Mouse (Mus musculus) right cerebral cortex, adult 2 months (tissue): ENCODE measurements around the gene Wnt7b.

Source experiments
- DNase-seq, 2 experiments: peaks; one replicate each; pipeline ENCODE4 v3.0.0; 2021 to 2022; ENCODE audit warnings: low spot score in 2 of 2

The Wnt7b gene

GRCm38 (mm10) chr15:85601202-85601601 is 18.9 kb upstream of the Wnt7b start:
- DNase-seq: no peak

DNA sequence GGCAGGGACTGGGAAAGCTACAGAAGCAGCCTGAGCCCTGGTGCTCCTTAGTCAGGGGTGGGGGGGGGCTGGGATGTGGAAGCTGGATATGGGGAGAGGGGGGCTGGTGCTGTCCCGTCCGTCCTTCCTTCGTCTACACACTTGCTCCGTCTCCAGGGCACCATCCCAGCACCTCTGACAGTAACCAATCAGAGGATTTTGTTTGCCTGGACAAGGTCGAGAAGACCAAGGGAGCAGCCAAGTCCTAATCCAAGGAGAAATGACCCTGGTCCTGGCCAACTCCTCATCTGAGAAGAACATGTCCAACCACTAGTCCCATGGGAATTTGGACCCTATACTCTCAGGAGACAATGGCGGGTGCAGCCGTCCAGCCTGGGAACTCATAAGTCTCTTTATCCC is 18.4 kb upstream of the Wnt7b start:
- DNase-seq: no peak

- no peak for DNase-seq
Observed at GRCm38 (mm10) chr15:85599887-85600695, 17.8 kb upstream of the Wnt7b start.

GRCm38 (mm10) chr15:85598984-85599886 is 17.0 kb upstream of the Wnt7b start:
- DNase-seq: peak; percentile 72 to 77

DNA sequence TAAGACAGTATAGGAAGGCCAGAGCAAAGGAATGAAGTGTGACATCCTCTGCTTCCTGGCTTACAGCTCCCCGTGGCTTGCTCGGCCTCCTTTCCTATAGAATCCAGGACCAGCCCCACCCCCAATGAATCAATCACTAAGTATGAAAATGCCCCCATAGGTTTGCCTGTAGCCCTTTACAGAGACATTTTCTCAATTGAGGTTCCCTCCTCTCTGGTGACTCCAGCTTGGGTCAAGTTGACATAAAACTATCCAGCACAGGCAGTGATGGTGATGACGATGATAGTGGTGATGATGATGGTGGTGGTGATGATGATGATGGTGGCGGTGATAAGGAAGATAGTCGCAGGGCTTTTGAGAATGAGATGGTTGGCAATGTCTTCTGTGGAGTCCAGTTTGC is 16.2 kb upstream of the Wnt7b start:
- DNase-seq: no peak

DNA sequence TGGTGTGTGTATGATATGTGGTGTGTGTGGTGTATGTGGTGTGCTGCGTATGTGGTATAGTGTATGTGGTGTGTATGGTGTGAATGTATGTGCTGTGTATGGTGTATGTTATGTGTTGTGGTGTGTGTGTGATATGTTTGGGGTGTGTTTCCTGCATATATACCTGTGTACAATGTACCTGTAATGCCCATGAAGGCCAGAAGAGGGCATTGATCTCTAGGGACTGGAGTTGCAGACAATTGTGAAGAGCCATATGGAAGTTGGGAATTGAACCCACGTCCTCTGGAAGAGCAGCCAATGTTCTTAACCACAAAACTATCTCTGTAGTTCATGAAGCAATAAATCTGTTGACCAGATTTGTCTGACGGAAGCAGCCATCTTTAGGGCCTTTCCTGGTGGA is 15.1 kb upstream of the Wnt7b start:
- DNase-seq: no peak

DNA sequence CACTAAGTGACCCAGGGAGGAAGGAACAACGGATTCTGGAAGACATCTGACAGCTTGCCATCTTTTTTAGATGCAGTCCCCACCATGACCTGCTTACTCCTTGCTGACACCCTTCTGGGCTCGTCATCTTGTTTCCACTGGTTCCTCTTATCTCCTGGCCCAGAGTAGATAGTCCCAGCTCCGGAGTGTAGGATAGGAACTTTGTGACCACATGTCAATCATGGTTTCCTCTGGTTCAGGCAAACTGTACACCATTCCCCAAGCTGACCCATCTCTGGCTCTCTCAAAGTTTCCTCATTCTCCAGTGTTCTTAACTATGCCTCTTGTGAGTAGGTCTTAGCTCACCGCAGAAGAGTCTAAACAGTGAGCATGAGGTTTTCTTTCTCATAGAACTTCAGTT is 10.4 kb upstream of the Wnt7b start:
- no peak for DNase-seq

- DNase-seq: no peak
Observed at GRCm38 (mm10) chr15:85590831-85591230, 8.6 kb upstream of the Wnt7b start.

DNA sequence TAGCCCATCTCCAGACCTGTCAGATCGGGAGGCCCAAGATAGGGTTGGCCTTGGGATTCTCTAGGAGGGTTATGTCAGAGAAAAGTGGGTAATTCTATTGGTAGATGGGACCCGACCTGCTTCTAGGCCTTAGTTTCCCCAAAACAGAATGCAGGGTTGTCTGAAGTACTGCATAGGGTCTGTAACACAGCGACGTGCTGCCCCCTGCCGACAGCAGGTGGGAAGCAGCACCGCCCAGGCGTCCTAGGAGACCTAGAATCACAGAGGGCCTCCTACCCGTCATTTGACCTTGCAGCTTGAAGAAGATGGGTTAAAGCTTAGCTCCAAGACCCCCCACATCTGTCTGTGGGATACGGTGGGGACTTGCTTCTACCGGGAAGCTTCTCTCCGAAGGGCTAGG is 1.2 kb upstream of the Wnt7b start:
- DNase-seq: peak; percentile 60 to 62

DNA sequence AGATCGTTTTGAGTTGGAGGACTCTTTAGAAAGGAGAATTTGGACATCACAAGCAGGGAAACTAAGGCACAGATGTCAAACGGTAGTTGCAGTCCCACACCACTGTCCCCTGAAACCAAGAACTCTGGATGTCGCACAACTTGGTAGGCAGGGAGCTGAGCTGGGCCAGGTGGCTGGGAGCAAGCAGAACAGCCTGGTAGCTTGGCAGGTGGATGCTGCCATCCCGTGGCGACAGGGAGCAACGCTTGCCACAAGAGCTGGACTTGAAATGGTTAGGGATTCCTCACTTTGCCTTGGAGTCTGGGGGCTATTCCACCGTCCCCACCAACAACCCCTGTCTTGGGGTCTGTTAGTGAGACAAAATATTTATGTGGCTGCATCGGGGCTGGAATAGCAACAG is 751 bp upstream of the Wnt7b start:
- peak; percentile 85 to 86 for DNase-seq

GRCm38 (mm10) chr15:85581563-85582064 is 659 bp downstream of the Wnt7b start:
- DNase-seq: no peak

- DNase-seq: no peak
Observed at GRCm38 (mm10) chr15:85580934-85581562, 1.2 kb downstream of the Wnt7b start.

GRCm38 (mm10) chr15:85580483-85580882 is 1.8 kb downstream of the Wnt7b start:
- DNase-seq: no peak

- peak; percentile 42 to 60 for DNase-seq
Observed at GRCm38 (mm10) chr15:85577583-85578460, 4.5 kb downstream of the Wnt7b start.

- no peak for DNase-seq
Observed at GRCm38 (mm10) chr15:85576511-85577440, 5.5 kb downstream of the Wnt7b start.

- no peak for DNase-seq
Observed at GRCm38 (mm10) chr15:85576110-85576509, 6.2 kb downstream of the Wnt7b start.

GRCm38 (mm10) chr15:85574558-85574957 is 7.7 kb downstream of the Wnt7b start:
- DNase-seq: no peak

- no peak for DNase-seq
Observed at GRCm38 (mm10) chr15:85574086-85574485, 8.2 kb downstream of the Wnt7b start.

- no peak for DNase-seq
Observed at GRCm38 (mm10) chr15:85572619-85573254, 9.5 kb downstream of the Wnt7b start.
